Comparison of ENCODE assay signal across 28 mouse cellular contexts in genomic region chr11:54116406-54116805, GRCm38 (mm10). TPM values are rescaled to one million over a fixed set of nuclear protein-coding genes. Genes with fewer than 3 reads are reported as not detected.
DNase-seq lines count a peak whose midpoint lies in the region; ATAC-seq lines count a peak whose summit lies in the region.
"Had no signal": no experiment of that assay in that cellular context is flagged by ENCODE, and none has a peak within 500 bp of the region (broad histone marks: within the 10 kb centered on the region; RNA-seq: fewer than 3 reads in every experiment).

No protein-coding gene starts in this region.

- intact Hi-C loops in heart, postnatal 10 days (cut with DNase I) = no loop called here
- intact Hi-C loops in left cerebral cortex, postnatal 4 days (cut with DNase I) = no loop called here
- intact Hi-C loops in left cerebral cortex, postnatal 25 days (cut with DNase I) = no loop called here

- H3K27me3 ChIP-seq in heart, embryonic 10.5 days (ENCODE audit: insufficient read depth, poor library complexity, severe bottlenecking) = no peaks in the 10 kb centered on the region
- no peaks in the 10 kb centered on the region for H3K27me3 ChIP-seq in intestine, embryonic 15.5 days (replicated peaks)
- H3K27me3 ChIP-seq: embryonic facial prominence, embryonic 12.5 days; limb, embryonic 13.5 days; neural tube, embryonic 12.5 days; Patski had no signal

- H3K4me3 ChIP-seq in heart, embryonic 10.5 days = no peak overlapping the region
- H3K4me3 ChIP-seq in intestine, embryonic 15.5 days (replicated peaks) = no peak overlapping the region
- H3K4me3 ChIP-seq: embryonic facial prominence, embryonic 12.5 days; erythroblast, embryonic 14.5 days; limb, embryonic 13.5 days; liver, embryonic 12.5 days; neural tube, embryonic 12.5 days had no signal

- 0 out of 2 replicates have a peak overlapping the region, but pooled peaks have one; percentile 3 for H3K27ac ChIP-seq in heart, embryonic 10.5 days
- no peak overlapping the region for H3K27ac ChIP-seq in intestine, embryonic 15.5 days
- H3K27ac ChIP-seq: embryonic facial prominence, embryonic 12.5 days; kidney, postnatal 0 days; limb, embryonic 13.5 days; liver, embryonic 12.5 days; neural tube, embryonic 12.5 days had no signal

- peaks cover 39% of the 10 kb centered on the region for H3K4me1 ChIP-seq in heart, embryonic 10.5 days
- H3K4me1 ChIP-seq in intestine, embryonic 15.5 days (replicated peaks) = peaks cover 19% of the 10 kb centered on the region

- no peaks in the 10 kb centered on the region for H3K9me3 ChIP-seq in heart, embryonic 10.5 days
- H3K9me3 ChIP-seq in intestine, embryonic 15.5 days = no peaks in the 10 kb centered on the region
- H3K9me3 ChIP-seq: embryonic facial prominence, embryonic 12.5 days; limb, embryonic 13.5 days; liver, embryonic 12.5 days; neural tube, embryonic 12.5 days had no signal

- 81% methylated on average over 4 of the region's 4 CpGs for WGBS in heart, embryonic 10.5 days
- WGBS in intestine, embryonic 15.5 days = 80% methylated on average over 4 of the region's 4 CpGs

- H3K36me3 ChIP-seq in heart, embryonic 10.5 days = peaks cover 43% of the 10 kb centered on the region
- 0 out of 2 replicates have a peak, but pooled peaks cover 2% of the 10 kb centered on the region for H3K36me3 ChIP-seq in intestine, embryonic 15.5 days
- H3K36me3 ChIP-seq: liver, embryonic 12.5 days; neural tube, embryonic 12.5 days had no signal

- DNase-seq in cerebellum, postnatal 10 days = peak; percentile 62 to 67
- DNase-seq in cerebellum, postnatal 4 days (ENCODE audit: low spot score in 2 of 2) = no peak
- no peak for DNase-seq in heart, embryonic 10.5 days (ENCODE audit: low spot score)
- no peak for DNase-seq in heart, postnatal 10 days
- DNase-seq in left cerebral cortex, postnatal 4 days = peak; percentile 54
- no peak for DNase-seq in left cerebral cortex, postnatal 25 days (ENCODE audit: low spot score in 2 of 2)
- DNase-seq: adrenal gland, postnatal 36 days; gastrocnemius, postnatal 25 days; layer of hippocampus, adult 9-11 months; liver, postnatal 0 days; lung, postnatal 36 days; right cerebral cortex, adult 18-20 months; spleen, adult 18-20 months; thymus, postnatal 14 days had no signal

- ATAC-seq in intestine, embryonic 15.5 days = no peak
- ATAC-seq: forebrain, embryonic 16.5 days; hindbrain, embryonic 16.5 days; liver, embryonic 12.5 days; liver, postnatal 0 days; midbrain, embryonic 16.5 days; Patski had no signal

- no peak overlapping the region for H3K4me2 ChIP-seq in intestine, embryonic 15.5 days (replicated peaks)
- H3K4me2 ChIP-seq: embryonic facial prominence, embryonic 12.5 days; limb, embryonic 13.5 days; liver, embryonic 12.5 days; midbrain, embryonic 11.5 days; neural tube, embryonic 12.5 days had no signal

- no peak overlapping the region for H3K9ac ChIP-seq in intestine, embryonic 15.5 days
- H3K9ac ChIP-seq: embryonic facial prominence, embryonic 12.5 days; limb, embryonic 13.5 days; liver, embryonic 12.5 days; liver, postnatal 0 days; neural tube, embryonic 12.5 days had no signal

RNA-seq across cellular contexts. Expression of gene P4ha2, which starts 16.5 kb away (rescaled TPM):
- 57.7 and 69.0 TPM in 2 replicates for polyA plus RNA-seq in heart, embryonic 10.5 days (2016; fragmentation: Nextera tagmentation; extraction: Ambion mirVana)
- 10 to 100 TPM; 36.8 to 37.0 TPM for total RNA-seq in heart, postnatal 10 days (2021)
- 10 to 100 TPM; 14.4 to 15.7 TPM for total RNA-seq in left cerebral cortex, postnatal 4 days (2021)
- 10 to 100 TPM; 17.5 to 22.2 TPM for total RNA-seq in left cerebral cortex, postnatal 25 days (2021)
- 41.8 and 44.8 TPM in 2 replicates for polyA plus RNA-seq in intestine, embryonic 15.5 days (2015; fragmentation: Nextera tagmentation; extraction: Ambion mirVana)
- total RNA-seq: megakaryocyte, adult 5-6 weeks had no signal
- polyA plus RNA-seq: erythroblast, embryonic 14.5 days had no signal

RNA-seq across cellular contexts. Expression of gene Pdlim4, which starts 47.6 kb away (rescaled TPM):
- polyA plus RNA-seq in heart, embryonic 10.5 days (2016; fragmentation: Nextera tagmentation; extraction: Ambion mirVana) = 12.9 and 27.8 TPM in 2 replicates
- total RNA-seq in heart, postnatal 10 days (2021) = 10 to 100 TPM; 23.4 to 28.2 TPM
- 10 to 100 TPM; 11.9 to 13.5 TPM for total RNA-seq in left cerebral cortex, postnatal 4 days (2021)
- 10 to 100 TPM; 11.8 to 13.2 TPM for total RNA-seq in left cerebral cortex, postnatal 25 days (2021)
- 35.9 and 42.1 TPM in 2 replicates for polyA plus RNA-seq in intestine, embryonic 15.5 days (2015; fragmentation: Nextera tagmentation; extraction: Ambion mirVana)
- total RNA-seq: MEL had no signal

Comparison
In these comparisons a context has a peak if more than half of its experiments do, and no peak if none do; other contexts are left out.
1. DNase-seq: peak in cerebellum, postnatal 10 days (2 of 2) and left cerebral cortex, postnatal 4 days (single experiment); none in cerebellum, postnatal 4 days (0 of 2), heart, embryonic 10.5 days (single experiment), heart, postnatal 10 days (0 of 2) and left cerebral cortex, postnatal 25 days (0 of 2).